Mouse (Mus musculus) adrenal gland, adult 10 weeks (tissue): Measurements from ENCODE around the gene Stk35. TPM values are rescaled to one million over a fixed set of nuclear protein-coding genes. Genes with fewer than 3 reads are reported as not detected.

Experiments
- polyA plus RNA-seq: library from polyadenylated mRNA; stranded (reverse); fragments of 350-450 nt; fragmentation: Illumina TruSeq; extraction: RNeasy Lipid Tissue Mini Kit (QIAGEN cat#74804); gene quantifications from one replicate; pipeline ENCODE4 v1.2.3, GENCODE M21; 2014; ENCODE audit warnings: low read depth, low replicate concordance

The Stk35 gene
- polyA plus RNA-seq = 9.4 TPM

DNA sequence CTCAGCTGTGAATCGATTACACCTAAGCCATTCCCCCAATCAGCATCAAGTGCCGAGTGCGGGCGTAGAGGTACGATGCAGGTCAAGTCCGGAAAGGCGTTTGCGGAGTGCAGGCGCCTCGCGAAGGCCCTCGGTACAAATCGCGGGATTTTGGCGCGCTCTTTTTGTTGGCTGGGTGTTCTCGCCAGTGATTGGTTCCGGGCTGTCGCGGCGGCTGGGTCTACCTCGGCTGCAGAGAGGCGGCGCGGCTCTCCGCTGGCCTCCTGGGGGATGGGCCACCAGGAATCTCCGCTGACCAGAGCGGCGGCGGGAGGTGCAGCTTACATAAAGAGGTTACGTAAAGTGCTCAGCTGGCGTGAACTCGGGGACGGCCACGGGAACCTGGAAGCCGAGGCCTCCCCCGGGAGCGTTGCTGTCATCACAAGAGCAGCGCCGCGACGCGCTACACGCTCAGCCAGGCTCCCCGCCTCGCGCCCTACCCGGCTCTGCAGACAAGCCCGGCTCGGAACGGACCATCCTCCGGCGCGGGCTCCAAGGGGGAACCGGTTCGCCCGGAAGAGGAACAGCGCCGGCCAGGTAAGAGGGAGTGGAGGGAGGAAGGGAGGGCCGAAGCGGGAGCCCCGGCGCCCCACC lies at the start of gene Stk35:
Gene Stk35, plus strand, starts transcription at position 247 of the 633 bp plus-strand sequence.

Other genes with a start within 250 kb of the Stk35 start
- 37.0 TPM for gene Sirpa, start 207.7 kb upstream of the Stk35 start, polyA plus RNA-seq
- gene Pdyn, start 100.7 kb upstream of the Stk35 start, polyA plus RNA-seq = 0.23 TPM
- gene Tgm3, start 211.8 kb downstream of the Stk35 start, polyA plus RNA-seq = 0.47 TPM